Mouse (Mus musculus) MEL-GATA-1-ER (cell line): ENCODE results near the gene Jag2.

Experiments
- DNase-seq: peaks from one replicate; pipeline ENCODE4 v3.0.0-alpha.2; 2012; ENCODE audit warnings: low read depth; ENCODE audit errors: extremely low read depth

Jag2 gene

GRCm38 (mm10) chr12:112929562-112930352, at the start of gene Jag2:
Gene Jag2, minus strand, starts transcription at chr12:112929776.
- no peak for DNase-seq

GRCm38 (mm10) chr12:112977156-112977555, 47.6 kb upstream of the Jag2 start:
- no peak for DNase-seq

GRCm38 (mm10) chr12:112976371-112977073, 46.9 kb upstream of the Jag2 start, which contains the start of gene Btbd6:
Gene Btbd6, plus strand, starts transcription at chr12:112976482.
- DNase-seq, result no peak

- no peak for DNase-seq
Measured at GRCm38 (mm10) chr12:112974736-112975135, 45.2 kb upstream of the Jag2 start.

- DNase-seq, result no peak
Measured at GRCm38 (mm10) chr12:112969616-112970015, 40.0 kb upstream of the Jag2 start.

- no peak for DNase-seq
Measured at GRCm38 (mm10) chr12:112968943-112969342, 39.4 kb upstream of the Jag2 start.

- DNase-seq, result no peak
Measured at GRCm38 (mm10) chr12:112965783-112966182, 36.2 kb upstream of the Jag2 start.

- DNase-seq, result no peak
Measured at GRCm38 (mm10) chr12:112961872-112962271, 32.3 kb upstream of the Jag2 start.

- no peak for DNase-seq
Measured at GRCm38 (mm10) chr12:112961428-112961827, 31.9 kb upstream of the Jag2 start.

- no peak for DNase-seq
Measured at GRCm38 (mm10) chr12:112959421-112959820, 29.8 kb upstream of the Jag2 start.

GRCm38 (mm10) chr12:112958303-112958702, 28.7 kb upstream of the Jag2 start:
- DNase-seq, result no peak

- DNase-seq, result peak; percentile 65
Measured at GRCm38 (mm10) chr12:112955800-112956199, 26.2 kb upstream of the Jag2 start.

GRCm38 (mm10) chr12:112952926-112953565, 23.5 kb upstream of the Jag2 start:
- no peak for DNase-seq

GRCm38 (mm10) chr12:112952433-112952832, 22.9 kb upstream of the Jag2 start:
- no peak for DNase-seq

GRCm38 (mm10) chr12:112951150-112951842, 21.7 kb upstream of the Jag2 start:
- DNase-seq, result no peak

GRCm38 (mm10) chr12:112950761-112951129, 21.2 kb upstream of the Jag2 start:
- DNase-seq, result peak; percentile 48

- DNase-seq, result peak; percentile 89
Measured at GRCm38 (mm10) chr12:112950040-112950760, 20.6 kb upstream of the Jag2 start.

GRCm38 (mm10) chr12:112947307-112947706, 17.7 kb upstream of the Jag2 start:
- no peak for DNase-seq

- DNase-seq, result no peak
Measured at GRCm38 (mm10) chr12:112943669-112944068, 14.1 kb upstream of the Jag2 start.

GRCm38 (mm10) chr12:112941776-112942713, 12.5 kb upstream of the Jag2 start, which contains the start of gene Nudt14:
Gene Nudt14, minus strand, starts transcription at chr12:112942124.
- peak; percentile 89 for DNase-seq
